Mouse (Mus musculus) heart, postnatal 0 days (tissue): ENCODE measurements at regions not wholly inside any gene's neighbourhood (a gene's known extent, or its start where the extent isn't known, plus 50 kb on each side); places are given as distances from the start of the nearest gene placed in this dataset.

Experiments used
- ATAC-seq: fragments of 200-750 bp; cut with Nextera tagmentation; 2 replicates; pipeline ENCODE4 v1.8.0; 2017; ENCODE audit warnings: low read depth, moderate number of reproducible peaks, moderate library complexity; ENCODE audit not compliant: insufficient read depth
- DNase-seq: peaks from one replicate; pipeline ENCODE4 v3.0.0-alpha.2; 2016; ENCODE audit warnings: low spot score
- H3K27ac ChIP-seq: fragments of 300-500 bp; sonication (generic); 2 replicates; pipeline ENCODE4 v1.5.1; 2014; ENCODE audit warnings: low read depth, mild to moderate bottlenecking
- H3K27me3 ChIP-seq: fragments of 300-500 bp; sonication (generic); 2 replicates; pipeline ENCODE4 v1.6.1; 2014; ENCODE audit warnings: low read length, mixed read lengths; ENCODE audit not compliant: control insufficient read depth, insufficient read depth
- H3K36me3 ChIP-seq: fragments of 300-500 bp; sonication (generic); replicated peaks from 2 replicates; pipeline ENCODE4 v1.6.1; 2014; ENCODE audit warnings: low read length, mixed read lengths; ENCODE audit not compliant: control insufficient read depth, insufficient read depth
- H3K4me1 ChIP-seq: fragments of 300-500 bp; sonication (generic); 2 replicates; pipeline ENCODE4 v1.6.1; 2014; ENCODE audit warnings: antibody characterized with exemption; ENCODE audit not compliant: control insufficient read depth, insufficient read depth
- H3K4me2 ChIP-seq: fragments of 300-500 bp; sonication (generic); 2 replicates; pipeline ENCODE4 v1.6.1; 2014; ENCODE audit warnings: low read depth, mild to moderate bottlenecking, low read length, moderate library complexity
- H3K4me3 ChIP-seq: fragments of 300-500 bp; sonication (generic); 2 replicates; pipeline ENCODE4 v1.5.1; 2014; ENCODE audit warnings: low read depth, low read length
- H3K9ac ChIP-seq: fragments of 300-500 bp; sonication (generic); replicated peaks from 2 replicates; pipeline ENCODE4 v1.6.1; 2014; ENCODE audit warnings: low read depth, low read length, mixed read lengths
- H3K9me3 ChIP-seq: fragments of 300-500 bp; sonication (generic); replicated peaks from 2 replicates; pipeline ENCODE4 v1.6.1; 2016; ENCODE audit warnings: low read length; ENCODE audit not compliant: control insufficient read depth
- CTCF ChIP-seq: IDR thresholded peaks from 2 replicates; pipeline ENCODE4 v1.5.1; 2016; ENCODE audit warnings: antibody characterized with exemption, control low read depth, low read depth
- EP300 ChIP-seq: IDR thresholded peaks from 2 replicates; pipeline ENCODE4 v1.6.1; 2016; ENCODE audit warnings: antibody characterized with exemption, low read depth
- WGBS: fragments of 180-500 bp; shearing (Covaris S2); extraction: QIAGEN DNeasy Blood & Tissue Kit; methylation state at CpG from one replicate; pipeline ENCODE4 v1.1.7; 2014; 5-methylcytosine and 5-hydroxymethylcytosine counted together

DNA sequence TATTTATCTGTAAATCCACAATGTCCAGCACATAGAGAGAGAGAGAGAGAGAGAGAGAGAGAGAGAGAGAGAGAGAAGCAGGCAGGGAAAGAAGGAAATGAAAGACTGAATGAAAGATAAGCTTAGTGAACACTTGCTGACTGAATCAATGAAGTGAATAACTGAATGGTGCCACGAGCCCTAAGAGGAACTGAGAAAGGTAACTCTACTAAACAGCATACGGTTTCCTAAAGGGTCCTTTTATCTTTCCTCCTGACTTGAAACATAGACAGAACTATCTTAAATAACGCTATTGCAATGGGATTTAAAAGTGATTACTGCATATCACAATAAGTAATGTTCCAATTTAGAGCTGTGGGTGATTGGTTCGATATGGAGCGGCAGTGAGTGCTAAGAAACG lies 121.0 kb downstream of the Rbm26 start:
- no peaks in the 10 kb centered on the region for H3K4me1 ChIP-seq
- H3K27ac ChIP-seq: no peak overlapping the region
- no peak overlapping the region for H3K4me3 ChIP-seq
- H3K9me3 ChIP-seq: no peaks in the 10 kb centered on the region
- TF ChIP-seq CTCF: no peak
- TF ChIP-seq EP300: no peak
- ATAC-seq: no peak
- no peak for DNase-seq
- H3K27me3 ChIP-seq: no peaks in the 10 kb centered on the region
- no peaks in the 10 kb centered on the region for H3K36me3 ChIP-seq
- H3K4me2 ChIP-seq: no peak overlapping the region
- H3K9ac ChIP-seq: no peak overlapping the region
- WGBS: 73% methylated on average over 6 of the region's 6 CpGs

DNA sequence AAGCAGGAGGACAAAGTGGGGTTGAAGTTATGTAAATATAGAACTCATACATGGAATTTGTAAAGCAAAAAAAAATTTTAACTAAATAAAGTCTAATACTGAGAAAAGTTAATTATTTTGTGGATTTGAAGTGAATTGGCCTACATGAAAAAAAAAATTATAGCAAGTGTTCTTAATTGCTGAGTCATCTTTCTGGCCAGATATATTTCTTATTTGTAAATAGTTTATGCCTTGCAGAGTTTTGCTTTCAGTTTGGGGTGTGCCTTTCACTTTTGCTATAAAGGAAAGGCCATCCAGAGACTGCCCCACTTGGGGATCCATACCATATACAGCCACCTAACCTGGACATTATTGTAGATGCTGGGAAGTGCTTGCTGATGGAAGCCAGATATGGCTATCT lies 138.3 kb downstream of the Rbm26 start:
- DNase-seq: no peak
- Histone ChIP-seq H3K36me3 (no peaks in the 10 kb centered on the region), H3K4me3 (no peak overlapping the region), H3K27me3 (no peaks in the 10 kb centered on the region), H3K27ac (no peak overlapping the region), H3K9ac (no peak overlapping the region), H3K9me3 (no peaks in the 10 kb centered on the region), H3K4me1 (no peaks in the 10 kb centered on the region), H3K4me2 (no peak overlapping the region)
- no peak for TF ChIP-seq CTCF
- no peak for TF ChIP-seq EP300
- ATAC-seq: no peak

GRCm38 (mm10) chr14:105034712-105035377 lies 142.3 kb downstream of the Rbm26 start:
- ATAC-seq (no peak; the same call in 1 of the 2 replicates), DNase-seq (peak; percentile 14)
- Histone ChIP-seq H3K4me1 (no peaks in the 10 kb centered on the region), H3K4me3 (peak overlapping the region; percentile 13; the same call in 1 of the 2 replicates), H3K27me3 (no peaks in the 10 kb centered on the region), H3K9me3 (no peaks in the 10 kb centered on the region), H3K27ac (no peak overlapping the region), H3K9ac (no peak overlapping the region), H3K4me2 (peak overlapping the region; percentile 51), H3K36me3 (no peaks in the 10 kb centered on the region)
- 34% methylated on average over 14 of the region's 14 CpGs for WGBS
- TF ChIP-seq CTCF (peak; percentile 11; the same call in 1 of the 2 replicates), EP300 (no peak)

- Histone ChIP-seq H3K9ac (no peak overlapping the region), H3K4me3 (no peak overlapping the region), H3K27me3 (no peaks in the 10 kb centered on the region), H3K4me1 (no peaks in the 10 kb centered on the region), H3K36me3 (no peaks in the 10 kb centered on the region), H3K4me2 (no peak overlapping the region), H3K27ac (no peak overlapping the region), H3K9me3 (no peaks in the 10 kb centered on the region)
- WGBS: 68% methylated on average over 6 of the region's 6 CpGs
- DNase-seq (no peak), ATAC-seq (no peak)
- no peak for TF ChIP-seq CTCF
- TF ChIP-seq EP300: no peak
These were observed 157.2 kb downstream of the Rbm26 start for GRCm38 (mm10) chr14:105019971-105020370.

- Histone ChIP-seq H3K9ac (no peak overlapping the region), H3K4me3 (no peak overlapping the region), H3K4me1 (no peaks in the 10 kb centered on the region), H3K36me3 (no peaks in the 10 kb centered on the region), H3K4me2 (no peak overlapping the region), H3K9me3 (no peaks in the 10 kb centered on the region), H3K27me3 (no peaks in the 10 kb centered on the region), H3K27ac (no peak overlapping the region)
- WGBS: 58% methylated on average over 17 of the region's 17 CpGs
- TF ChIP-seq CTCF (no peak), EP300 (no peak)
- DNase-seq: no peak
- no peak for ATAC-seq
These were observed 160.9 kb downstream of the Rbm26 start for GRCm38 (mm10) chr14:105016089-105016846.

GRCm38 (mm10) chr14:105015278-105015677 lies 161.8 kb downstream of the Rbm26 start:
- H3K9ac ChIP-seq: no peak overlapping the region
- TF ChIP-seq EP300: no peak
- no peak for TF ChIP-seq CTCF
- DNase-seq: no peak
- no peaks in the 10 kb centered on the region for H3K27me3 ChIP-seq
- no peak overlapping the region for H3K27ac ChIP-seq
- no peak overlapping the region for H3K4me3 ChIP-seq
- no peaks in the 10 kb centered on the region for H3K9me3 ChIP-seq
- WGBS: 80% methylated on average over 2 of the region's 2 CpGs
- H3K36me3 ChIP-seq: no peaks in the 10 kb centered on the region
- no peaks in the 10 kb centered on the region for H3K4me1 ChIP-seq
- H3K4me2 ChIP-seq: no peak overlapping the region
- ATAC-seq: no peak
